Mouse (Mus musculus) neural tube, embryonic 14.5 days (tissue): ENCODE results near the gene Zfyve16. TPM values are rescaled to one million over a fixed set of nuclear protein-coding genes. Genes with fewer than 3 reads are reported as not detected.

ENCODE experiments used
- polyA plus RNA-seq: library from polyadenylated mRNA; unstranded; fragments of >200 nt; fragmentation: Nextera tagmentation; extraction: Ambion mirVana; gene quantifications from 2 replicates; pipeline ENCODE4 v1.2.1, GENCODE M21; 2014

The Zfyve16 gene
- polyA plus RNA-seq, 1 experiment from 2014 or later = 13.7 TPM

Other genes with a start within 250 kb of the Zfyve16 start
- gene Gm20379, start 224.9 kb downstream of the Zfyve16 start, polyA plus RNA-seq = 1.4 and 1.7 TPM in 2 replicates
- gene Dhfr, start 176.1 kb downstream of the Zfyve16 start, polyA plus RNA-seq = 3.2 and 3.5 TPM in 2 replicates
- 34.7 and 35.1 TPM in 2 replicates for gene Msh3, start 175.9 kb downstream of the Zfyve16 start, polyA plus RNA-seq
- 2.5 and 4.6 TPM in 2 replicates for gene Ankrd34b, start 105.0 kb downstream of the Zfyve16 start, polyA plus RNA-seq
- 0.22 and 0.47 TPM in 2 replicates for gene Fam151b, start 46.9 kb downstream of the Zfyve16 start, polyA plus RNA-seq
- gene Spz1, start 45.3 kb upstream of the Zfyve16 start, polyA plus RNA-seq = not detected in 2 replicates
- gene Serinc5, start 80.2 kb upstream of the Zfyve16 start, polyA plus RNA-seq = 16.7 and 27.0 TPM in 2 replicates